Mouse (Mus musculus) effector memory CD4-positive, alpha-beta T cell, adult 5 months (primary cell): Measurements from ENCODE around the gene Cfb. TPM values are rescaled to one million over a fixed set of nuclear protein-coding genes. Genes with fewer than 3 reads are reported as not detected.

Experiments
- polyA plus RNA-seq: library from polyadenylated mRNA; unstranded; fragments of 100-300 nt; shearing (Covaris generic); gene quantifications from one replicate; pipeline ENCODE4 v1.2.1, GENCODE M21; 2017

Gene Cfb
- polyA plus RNA-seq = not detected

DNA sequence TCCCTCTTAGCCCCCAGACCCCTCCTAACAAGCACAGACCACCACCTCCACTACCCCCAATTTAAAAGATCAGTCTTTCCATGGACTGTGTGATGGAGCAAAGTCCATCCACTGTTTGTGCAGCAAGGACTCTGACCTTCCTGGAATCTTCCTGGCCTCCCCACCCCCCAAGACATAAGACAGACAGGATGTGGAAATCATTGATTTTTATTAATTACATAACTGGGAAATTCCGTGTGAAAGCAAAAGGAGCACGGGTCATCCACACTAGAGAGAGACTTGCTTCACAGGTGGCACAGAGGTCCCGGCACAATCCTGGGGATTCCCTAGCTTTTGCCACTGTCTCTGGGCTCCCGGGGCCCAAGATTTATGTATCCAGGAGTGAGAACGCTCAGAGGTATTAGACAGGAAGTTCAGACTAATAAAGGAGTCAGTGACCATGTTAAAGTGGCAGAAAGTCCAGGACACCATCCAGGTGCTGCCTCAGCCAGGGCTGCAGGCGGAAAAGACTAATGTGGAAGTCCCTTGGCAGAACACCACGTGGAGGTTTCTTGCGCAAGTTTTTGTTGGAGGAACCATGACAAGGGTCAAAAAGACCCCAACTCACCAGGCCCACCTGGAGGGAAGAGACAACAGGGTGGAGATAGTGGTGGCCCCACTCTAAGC, at the start of gene Cfb:
Cfb (minus strand) TSS at position 103 of the 666 bp plus-strand sequence.

GRCm38 (mm10) chr17:34898160-34898586, 35.9 kb upstream of the Cfb start, which contains the start of the genes C2 and Ehmt2:
TSS of gene C2 (minus strand) at chr17:34898265.
TSS of gene Ehmt2 (plus strand) at chr17:34898469.

GRCm38 (mm10) chr17:34881683-34882310, 19.5 kb upstream of the Cfb start, which contains the start of gene Gm20547:
TSS of gene Gm20547 (minus strand) at chr17:34882042.

GRCm38 (mm10) chr17:34879336-34879879, 17.1 kb upstream of the Cfb start, which contains the start of gene Zbtb12:
TSS of gene Zbtb12 (plus strand) at chr17:34879483.

GRCm38 (mm10) chr17:34849722-34850516, 12.4 kb downstream of the Cfb start, which contains the start of the genes Skiv2l and Nelfe:
TSS of gene Skiv2l (minus strand) at chr17:34850210.
TSS of gene Nelfe (plus strand) at chr17:34850391.

DNA sequence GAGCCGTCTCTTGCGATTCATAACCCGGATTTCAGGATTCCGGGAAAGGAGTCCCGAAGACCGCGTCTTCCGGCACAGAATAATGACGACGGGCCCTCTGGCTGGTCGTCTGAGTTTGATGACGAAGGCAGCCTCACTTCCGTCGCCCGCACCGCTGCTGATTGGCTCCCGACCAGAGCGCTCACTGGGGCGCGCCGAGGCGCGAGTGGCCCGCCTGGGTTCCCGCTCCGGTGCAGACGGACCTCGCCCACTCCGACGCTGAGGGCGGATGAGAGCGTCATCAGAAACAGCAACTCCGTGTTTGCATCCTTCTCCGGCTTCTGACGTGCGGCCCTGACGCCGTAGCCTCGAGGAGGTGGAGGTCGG, 25.5 kb downstream of the Cfb start, which contains the start of the genes Stk19 and Dxo:
Stk19 (minus strand) TSS at position 90 of the 366 bp plus-strand sequence.
Dxo (plus strand) TSS at position 164 of the 366 bp plus-strand sequence.

Other genes with a start within 250 kb of the Cfb start
- gene Egfl8, start 246.5 kb downstream of the Cfb start, polyA plus RNA-seq = 0.92 TPM
- 25.0 TPM for gene Ppt2, start 234.0 kb downstream of the Cfb start, polyA plus RNA-seq
- 20.2 TPM for gene Prrt1, start 233.0 kb downstream of the Cfb start, polyA plus RNA-seq
- gene Fkbpl, start 217.8 kb downstream of the Cfb start, polyA plus RNA-seq = 3.2 TPM
- 56.1 TPM for gene Atf6b, start 215.4 kb downstream of the Cfb start, polyA plus RNA-seq
- not detected for gene Tnxb, start 192.0 kb downstream of the Cfb start, polyA plus RNA-seq
- not detected for gene C4b, start 118.6 kb downstream of the Cfb start, polyA plus RNA-seq
- gene Cyp21a1, start 58.0 kb downstream of the Cfb start, polyA plus RNA-seq = not detected
- 25.8 TPM for gene Stk19, start 25.6 kb downstream of the Cfb start, polyA plus RNA-seq
- 123 TPM for gene Dxo, start 25.5 kb downstream of the Cfb start, polyA plus RNA-seq
- gene Skiv2l, start 12.3 kb downstream of the Cfb start, polyA plus RNA-seq = 128 TPM
- gene Nelfe, start 12.1 kb downstream of the Cfb start, polyA plus RNA-seq = 49.5 TPM
- gene Zbtb12, start 17.0 kb upstream of the Cfb start, polyA plus RNA-seq = 0.21 TPM
- not detected for gene Gm20547, start 19.5 kb upstream of the Cfb start, polyA plus RNA-seq
- gene C2, start 35.7 kb upstream of the Cfb start, polyA plus RNA-seq = 1.2 TPM
- 57.8 TPM for gene Ehmt2, start 36.0 kb upstream of the Cfb start, polyA plus RNA-seq
- gene Slc44a4, start 51.9 kb upstream of the Cfb start, polyA plus RNA-seq = not detected
- gene Neu1, start 68.7 kb upstream of the Cfb start, polyA plus RNA-seq = 74.6 TPM
- 2,452 TPM for gene Hspa1b, start 96.7 kb upstream of the Cfb start, polyA plus RNA-seq
- gene Gm20481, start 107.4 kb upstream of the Cfb start, polyA plus RNA-seq = 125 TPM
- gene Hspa1a, start 109.6 kb upstream of the Cfb start, polyA plus RNA-seq = 1,550 TPM
- gene Hspa1l, start 110.2 kb upstream of the Cfb start, polyA plus RNA-seq = not detected
- gene Lsm2, start 119.3 kb upstream of the Cfb start, polyA plus RNA-seq = 47.6 TPM
- gene Vars, start 138.5 kb upstream of the Cfb start, polyA plus RNA-seq = 182 TPM
- 0.10 TPM for gene Vwa7, start 154.1 kb upstream of the Cfb start, polyA plus RNA-seq
- not detected for gene Sapcd1, start 165.5 kb upstream of the Cfb start, polyA plus RNA-seq
- gene Msh5, start 184.2 kb upstream of the Cfb start, polyA plus RNA-seq = 2.2 TPM
- 305 TPM for gene Clic1, start 187.4 kb upstream of the Cfb start, polyA plus RNA-seq
- gene Ddah2, start 196.5 kb upstream of the Cfb start, polyA plus RNA-seq = 1.00 TPM
- gene Ly6g6c, start 202.9 kb upstream of the Cfb start, polyA plus RNA-seq = not detected
- gene Mpig6b, start 203.7 kb upstream of the Cfb start, polyA plus RNA-seq = not detected
- gene Ly6g6e, start 214.4 kb upstream of the Cfb start, polyA plus RNA-seq = not detected
- not detected for gene Ly6g6d, start 215.5 kb upstream of the Cfb start, polyA plus RNA-seq
- not detected for gene Ly6g6f, start 223.1 kb upstream of the Cfb start, polyA plus RNA-seq
- gene Abhd16a, start 226.7 kb upstream of the Cfb start, polyA plus RNA-seq = 88.6 TPM
- gene Ly6g5c, start 245.8 kb upstream of the Cfb start, polyA plus RNA-seq = not detected